Mouse (Mus musculus) heart, embryonic 15.5 days (tissue): ENCODE measurements around the gene Gm49358. TPM values are rescaled to one million over a fixed set of nuclear protein-coding genes. Genes with fewer than 3 reads are reported as not detected.
A peak's percentile ranks its signal among the peaks of the same experiment; 100 is the strongest.

Experiments used
- ATAC-seq: fragments of 200-750 bp; cut with Nextera tagmentation; replicated peaks from 2 replicates; pipeline ENCODE4 v1.8.0; 2017; ENCODE audit warnings: low read depth, moderate TSS enrichment; ENCODE audit not compliant: insufficient number of reproducible peaks, insufficient read depth, low FRiP score
- H3K27ac ChIP-seq: fragments of 300-500 bp; sonication (generic); 2 replicates; pipeline ENCODE4 v1.5.1; 2015; ENCODE audit warnings: mild to moderate bottlenecking, inconsistent platforms
- H3K27me3 ChIP-seq: fragments of 300-500 bp; sonication (generic); 2 replicates; pipeline ENCODE4 v1.6.1; 2015; ENCODE audit warnings: inconsistent platforms
- H3K36me3 ChIP-seq: fragments of 300-500 bp; sonication (generic); 2 replicates; pipeline ENCODE4 v1.6.1; 2015; ENCODE audit warnings: mild to moderate bottlenecking, inconsistent platforms
- H3K4me1 ChIP-seq: fragments of 300-500 bp; sonication (generic); replicated peaks from 2 replicates; pipeline ENCODE4 v1.6.1; 2015; ENCODE audit warnings: inconsistent platforms
- H3K4me2 ChIP-seq: fragments of 300-500 bp; sonication (generic); 2 replicates; pipeline ENCODE4 v1.6.1; 2015; ENCODE audit warnings: inconsistent platforms, mild to moderate bottlenecking, moderate library complexity
- H3K4me3 ChIP-seq: fragments of 300-500 bp; sonication (generic); 2 replicates; pipeline ENCODE4 v1.5.1; 2015; ENCODE audit warnings: mild to moderate bottlenecking, inconsistent platforms
- H3K9ac ChIP-seq: fragments of 300-500 bp; sonication (generic); 2 replicates; pipeline ENCODE4 v1.6.1; 2015; ENCODE audit warnings: mild to moderate bottlenecking, inconsistent platforms
- H3K9me3 ChIP-seq: fragments of 300-500 bp; sonication (generic); replicated peaks from 2 replicates; pipeline ENCODE4 v1.6.1; 2016; ENCODE audit warnings: inconsistent platforms
- WGBS: fragments of 180-500 bp; shearing (Covaris S2); methylation state at CpG from one replicate; pipeline ENCODE4 v1.1.7; 2015; ENCODE audit warnings: mixed read lengths; 5-methylcytosine and 5-hydroxymethylcytosine counted together
- polyA plus RNA-seq: library from polyadenylated mRNA; unstranded; fragments of >200 nt; fragmentation: Nextera tagmentation; extraction: Ambion mirVana; gene quantifications from 2 replicates; pipeline ENCODE4 v1.2.1, GENCODE M21; 2015

Gm49358 gene
- polyA plus RNA-seq, 1 experiment from 2014 or later: not detected

- Histone ChIP-seq H3K27me3 (no peaks in the 10 kb centered on the region), H3K27ac (0 out of 2 replicates have a peak overlapping the region, but pooled peaks have one; percentile 1), H3K9me3 (no peaks in the 10 kb centered on the region), H3K4me1 (peaks cover 56% of the 10 kb centered on the region), H3K36me3 (no peaks in the 10 kb centered on the region), H3K4me2 (no peak overlapping the region), H3K9ac (no peak overlapping the region), H3K4me3 (no peak overlapping the region)
- ATAC-seq: no peak
- WGBS: 56% methylated on average over 7 of the region's 7 CpGs
Measured at GRCm38 (mm10) chr10:86791507-86792184, 27.9 kb downstream of the Gm49358 start.

- no peak overlapping the region for H3K4me3 ChIP-seq
- H3K4me1 ChIP-seq: peaks cover 47% of the 10 kb centered on the region
- no peak overlapping the region for H3K9ac ChIP-seq
- peak overlapping the region; percentile 75 for H3K27ac ChIP-seq
- WGBS: 41% methylated on average over 2 of the region's 2 CpGs
- no peaks in the 10 kb centered on the region for H3K27me3 ChIP-seq
- no peaks in the 10 kb centered on the region for H3K36me3 ChIP-seq
- peak; percentile 39; the same call in 1 of the 2 replicates for ATAC-seq
- no peaks in the 10 kb centered on the region for H3K9me3 ChIP-seq
- no peak overlapping the region for H3K4me2 ChIP-seq
Measured at GRCm38 (mm10) chr10:86793509-86793951, 29.8 kb downstream of the Gm49358 start.

DNA sequence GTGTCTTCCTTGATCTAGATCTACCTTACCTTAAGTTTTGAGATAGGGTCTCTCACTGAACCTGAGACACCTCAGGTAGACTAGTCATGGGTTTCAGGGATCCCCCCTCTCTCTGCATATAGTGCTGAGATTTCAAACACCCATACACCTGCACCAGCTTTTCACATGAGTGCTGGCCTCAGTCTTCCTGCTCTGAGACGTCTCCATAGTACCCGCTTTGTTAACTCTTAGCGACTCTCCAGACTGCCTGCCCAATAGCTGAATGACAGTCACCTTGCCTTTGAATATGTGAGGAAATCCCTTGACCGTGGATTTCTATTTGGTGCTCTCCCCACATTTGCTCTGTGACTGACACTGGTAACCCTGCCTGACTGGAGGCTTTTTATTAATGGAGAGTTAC lies 30.4 kb downstream of the Gm49358 start:
- peak overlapping the region; percentile 75 for H3K27ac ChIP-seq
- no peak for ATAC-seq
- H3K4me3 ChIP-seq: no peak overlapping the region
- no peaks in the 10 kb centered on the region for H3K9me3 ChIP-seq
- no peak overlapping the region for H3K9ac ChIP-seq
- no peaks in the 10 kb centered on the region for H3K27me3 ChIP-seq
- no peak overlapping the region for H3K4me2 ChIP-seq
- H3K4me1 ChIP-seq: peaks cover 47% of the 10 kb centered on the region
- no peaks in the 10 kb centered on the region for H3K36me3 ChIP-seq
- 84% methylated on average over 4 of the region's 4 CpGs for WGBS

DNA sequence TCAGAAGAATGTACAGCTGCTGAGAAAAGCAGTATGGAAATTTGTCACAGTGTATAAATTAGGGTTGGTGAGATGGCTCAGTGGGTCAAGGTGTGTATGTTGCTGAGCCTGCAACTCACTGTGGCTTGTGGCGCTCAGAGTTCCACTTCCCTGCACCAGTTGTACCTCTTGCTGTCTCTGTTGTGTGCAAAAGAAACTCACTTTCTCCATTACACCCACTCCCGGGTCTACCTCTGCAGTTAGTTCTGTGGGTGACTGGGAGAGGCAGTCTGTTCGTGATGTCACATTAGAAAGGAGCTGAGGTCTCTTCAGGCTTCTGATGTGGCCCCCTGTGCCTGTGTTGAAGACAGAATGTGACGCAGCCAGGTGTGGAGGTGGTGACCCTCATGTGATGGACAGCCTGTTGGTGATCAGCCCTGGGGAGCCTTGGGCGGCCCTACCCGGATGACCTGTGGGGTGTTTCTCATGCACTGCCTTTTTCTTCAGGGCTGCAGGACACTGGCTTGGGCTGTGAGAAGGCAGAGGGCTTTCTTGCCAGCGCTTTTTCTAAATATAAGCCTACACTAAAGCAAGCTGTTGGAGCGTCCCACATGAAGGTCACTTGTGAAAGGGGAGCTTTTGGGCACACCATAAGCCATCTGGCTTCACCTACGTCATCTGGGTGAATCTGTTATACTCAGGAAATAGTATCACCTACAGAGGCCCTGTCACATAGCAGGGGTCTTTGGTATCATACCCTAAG lies 31.2 kb downstream of the Gm49358 start:
- ATAC-seq: 0 out of 2 replicates have a peak, but pooled peaks have one; percentile 45

DNA sequence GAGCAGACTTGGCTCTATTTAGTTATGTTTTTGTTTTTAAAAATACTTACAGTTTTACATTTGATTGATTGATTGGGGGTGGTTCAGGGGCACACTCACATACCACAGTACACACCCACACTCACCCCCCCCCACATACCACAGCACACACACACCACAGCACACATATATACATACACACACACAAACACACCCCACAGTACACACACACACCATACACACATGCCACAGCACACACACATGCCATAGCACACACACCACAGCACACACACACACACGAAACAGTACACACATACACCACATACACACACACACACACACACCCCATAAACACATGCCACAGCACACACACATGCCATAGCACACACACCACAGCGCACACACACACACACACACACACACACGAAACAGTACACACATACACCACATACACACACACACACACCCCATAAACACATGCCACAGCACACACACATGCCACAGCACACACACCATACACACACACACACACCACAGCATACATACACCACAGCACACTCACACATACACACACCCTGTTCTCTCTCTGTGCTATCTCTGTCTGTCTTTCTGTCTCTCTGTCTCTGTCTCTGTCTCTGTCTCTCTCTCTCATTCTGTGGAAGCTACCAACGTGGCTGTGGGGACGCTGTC lies 32.4 kb downstream of the Gm49358 start:
- Histone ChIP-seq H3K27ac (peak overlapping the region; percentile 86), H3K4me1 (peaks cover 41% of the 10 kb centered on the region), H3K36me3 (no peaks in the 10 kb centered on the region), H3K9ac (no peak overlapping the region), H3K9me3 (no peaks in the 10 kb centered on the region), H3K27me3 (no peaks in the 10 kb centered on the region), H3K4me2 (no peak overlapping the region), H3K4me3 (no peak overlapping the region)
- 94% methylated on average over 5 of the region's 5 CpGs for WGBS
- ATAC-seq: peak; percentile 50; the same call in 1 of the 2 replicates

More for the DNA sequence above, 31.2 kb downstream of the Gm49358 start:
- Histone ChIP-seq H3K4me1 (peaks cover 45% of the 10 kb centered on the region), H3K27me3 (no peaks in the 10 kb centered on the region), H3K9ac (no peak overlapping the region), H3K36me3 (no peaks in the 10 kb centered on the region), H3K4me3 (no peak overlapping the region), H3K9me3 (no peaks in the 10 kb centered on the region), H3K4me2 (peak overlapping the region; percentile 27), H3K27ac (peak overlapping the region; percentile 86)
- 71% methylated on average over 9 of the region's 9 CpGs for WGBS

GRCm38 (mm10) chr10:86807362-86807761 lies 43.6 kb downstream of the Gm49358 start:
- Histone ChIP-seq H3K9ac (no peak overlapping the region), H3K4me2 (no peak overlapping the region), H3K4me1 (peaks cover 13% of the 10 kb centered on the region), H3K4me3 (no peak overlapping the region), H3K27ac (no peak overlapping the region), H3K9me3 (no peaks in the 10 kb centered on the region), H3K36me3 (peaks cover 5% of the 10 kb centered on the region; the same call in 1 of the 2 replicates), H3K27me3 (no peaks in the 10 kb centered on the region)
- 83% methylated on average over 1 of the region's 1 CpGs for WGBS
- ATAC-seq: no peak

DNA sequence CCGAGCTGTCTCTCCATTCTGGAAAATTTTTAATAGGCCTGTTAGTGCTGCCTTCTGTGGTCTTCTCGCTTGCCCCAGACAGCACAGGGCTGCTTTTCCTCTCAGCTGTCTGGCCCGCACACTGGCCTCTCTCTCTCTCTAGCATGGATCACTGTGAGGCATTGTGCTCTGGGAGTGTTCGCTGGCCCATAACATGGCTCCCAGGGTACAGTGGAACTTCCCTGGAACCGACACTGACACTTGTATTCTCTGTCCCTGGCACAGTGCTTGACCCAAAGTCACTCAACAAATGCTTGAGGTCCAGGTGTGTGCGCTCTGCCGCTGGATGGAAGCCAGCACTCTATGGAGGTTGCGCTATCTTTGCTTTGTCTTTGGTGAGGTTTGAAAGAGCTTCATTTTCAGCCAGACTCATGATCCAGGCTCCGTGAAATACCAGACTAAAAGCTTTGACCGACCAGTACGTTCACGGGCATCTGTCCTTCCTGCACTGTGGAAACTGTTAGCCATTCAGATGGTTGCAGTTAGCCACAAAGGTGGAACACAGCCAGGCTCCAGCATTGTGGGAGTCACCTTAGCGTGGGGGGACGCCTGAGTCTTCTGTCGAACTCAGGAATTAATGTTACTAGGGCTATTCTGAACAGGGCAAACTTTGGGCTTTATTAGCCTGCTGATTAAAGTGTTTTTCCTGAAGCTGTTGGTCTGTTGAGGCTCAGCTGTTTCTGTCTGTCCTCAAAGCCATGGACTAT lies 44.4 kb downstream of the Gm49358 start:
- Histone ChIP-seq H3K9ac (no peak overlapping the region), H3K4me3 (no peak overlapping the region), H3K36me3 (peaks cover 9% of the 10 kb centered on the region; the same call in 1 of the 2 replicates), H3K9me3 (no peaks in the 10 kb centered on the region), H3K27ac (no peak overlapping the region), H3K4me2 (no peak overlapping the region), H3K27me3 (no peaks in the 10 kb centered on the region), H3K4me1 (peaks cover 13% of the 10 kb centered on the region)
- ATAC-seq: no peak
- WGBS: 70% methylated on average over 15 of the region's 15 CpGs

- Histone ChIP-seq H3K4me1 (peaks cover 21% of the 10 kb centered on the region), H3K9ac (no peak overlapping the region), H3K36me3 (peaks cover 9% of the 10 kb centered on the region; the same call in 1 of the 2 replicates), H3K27me3 (no peaks in the 10 kb centered on the region), H3K27ac (no peak overlapping the region), H3K9me3 (no peaks in the 10 kb centered on the region), H3K4me3 (no peak overlapping the region), H3K4me2 (no peak overlapping the region)
- no peak for ATAC-seq
- 84% methylated on average over 9 of the region's 9 CpGs for WGBS
Measured at GRCm38 (mm10) chr10:86810000-86810399, 46.2 kb downstream of the Gm49358 start.

- Histone ChIP-seq H3K27me3 (no peaks in the 10 kb centered on the region), H3K9ac (no peak overlapping the region), H3K9me3 (no peaks in the 10 kb centered on the region), H3K4me3 (no peak overlapping the region), H3K4me1 (peaks cover 17% of the 10 kb centered on the region), H3K27ac (no peak overlapping the region), H3K4me2 (no peak overlapping the region), H3K36me3 (peaks cover 9% of the 10 kb centered on the region; the same call in 1 of the 2 replicates)
- 90% methylated on average over 5 of the region's 5 CpGs for WGBS
- ATAC-seq: no peak
Measured at GRCm38 (mm10) chr10:86810612-86811011, 46.8 kb downstream of the Gm49358 start.

GRCm38 (mm10) chr10:86814292-86815131 lies 50.7 kb downstream of the Gm49358 start:
- peak; percentile 65; the same call in 1 of the 2 replicates for ATAC-seq
- Histone ChIP-seq H3K9me3 (no peaks in the 10 kb centered on the region), H3K4me1 (peaks cover 24% of the 10 kb centered on the region), H3K4me3 (no peak overlapping the region), H3K36me3 (0 out of 2 replicates have a peak, but pooled peaks cover 4% of the 10 kb centered on the region), H3K4me2 (peak overlapping the region; percentile 6; the same call in 1 of the 2 replicates), H3K9ac (no peak overlapping the region), H3K27ac (peak overlapping the region; percentile 85), H3K27me3 (no peaks in the 10 kb centered on the region)
- 65% methylated on average over 19 of the region's 19 CpGs for WGBS
